Mouse (Mus musculus): ENCODE measurements around the gene Disp2.

Disp2 gene

DNA sequence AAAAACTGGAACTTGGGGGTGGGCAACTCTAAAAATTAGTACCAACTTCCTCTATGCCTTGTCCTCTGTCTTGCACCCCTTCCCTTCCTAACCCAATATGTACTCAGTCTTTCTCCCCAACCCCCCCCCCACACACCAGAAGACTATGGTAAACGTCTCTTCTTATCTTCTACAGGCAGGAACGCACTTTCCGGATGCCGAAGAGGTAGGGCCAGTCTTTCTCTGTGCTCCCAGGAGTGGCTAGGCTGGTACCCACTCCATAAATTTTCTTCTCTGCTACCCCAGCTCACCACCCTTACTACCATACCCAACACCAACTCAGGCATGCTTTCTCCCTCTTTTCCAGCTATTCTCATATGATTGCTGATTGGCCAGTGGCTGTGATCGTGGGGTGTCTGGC, 7.0 kb downstream of the Disp2 start:
- DNase-seq (ENCODE audit: low spot score in 2 of 2) = no peak

DNA sequence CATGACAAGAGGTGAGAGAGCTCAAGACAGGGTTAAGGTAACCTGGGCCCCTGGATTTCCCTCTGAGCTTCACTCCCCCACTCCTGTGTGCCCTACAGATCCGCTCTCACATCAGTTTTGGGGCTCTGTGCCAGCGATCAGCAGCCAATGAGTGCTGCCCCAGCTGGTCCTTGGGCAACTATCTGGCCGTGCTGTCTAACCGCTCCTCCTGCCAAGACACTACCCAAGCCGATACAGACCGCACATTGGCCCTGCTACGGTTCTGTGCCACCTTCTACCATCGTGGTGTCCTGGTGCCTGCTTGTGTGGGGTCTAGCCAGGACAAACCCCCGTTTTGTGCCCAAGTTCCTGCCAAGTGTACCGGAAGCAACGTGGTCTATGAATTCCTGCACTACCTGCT, 10.0 kb downstream of the Disp2 start:
- DNase-seq (ENCODE audit: low spot score in 2 of 2) = no peak

DNA sequence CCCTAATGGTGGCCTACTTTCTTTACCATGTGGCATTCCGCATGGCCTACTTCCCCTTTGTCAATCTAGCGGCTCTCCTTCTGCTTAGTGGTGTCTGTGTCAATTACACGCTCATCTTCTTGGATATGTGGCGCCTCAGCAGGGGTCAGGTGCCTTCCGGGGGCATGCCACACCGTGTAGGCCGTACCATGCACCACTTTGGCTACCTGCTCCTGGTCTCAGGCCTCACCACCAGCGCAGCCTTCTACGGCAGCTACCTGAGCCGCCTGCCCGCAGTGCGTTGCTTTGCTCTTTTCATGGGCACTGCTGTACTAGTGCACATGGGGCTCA, 10.7 kb downstream of the Disp2 start:
- DNase-seq (ENCODE audit: low spot score in 2 of 2) = no peak

DNA sequence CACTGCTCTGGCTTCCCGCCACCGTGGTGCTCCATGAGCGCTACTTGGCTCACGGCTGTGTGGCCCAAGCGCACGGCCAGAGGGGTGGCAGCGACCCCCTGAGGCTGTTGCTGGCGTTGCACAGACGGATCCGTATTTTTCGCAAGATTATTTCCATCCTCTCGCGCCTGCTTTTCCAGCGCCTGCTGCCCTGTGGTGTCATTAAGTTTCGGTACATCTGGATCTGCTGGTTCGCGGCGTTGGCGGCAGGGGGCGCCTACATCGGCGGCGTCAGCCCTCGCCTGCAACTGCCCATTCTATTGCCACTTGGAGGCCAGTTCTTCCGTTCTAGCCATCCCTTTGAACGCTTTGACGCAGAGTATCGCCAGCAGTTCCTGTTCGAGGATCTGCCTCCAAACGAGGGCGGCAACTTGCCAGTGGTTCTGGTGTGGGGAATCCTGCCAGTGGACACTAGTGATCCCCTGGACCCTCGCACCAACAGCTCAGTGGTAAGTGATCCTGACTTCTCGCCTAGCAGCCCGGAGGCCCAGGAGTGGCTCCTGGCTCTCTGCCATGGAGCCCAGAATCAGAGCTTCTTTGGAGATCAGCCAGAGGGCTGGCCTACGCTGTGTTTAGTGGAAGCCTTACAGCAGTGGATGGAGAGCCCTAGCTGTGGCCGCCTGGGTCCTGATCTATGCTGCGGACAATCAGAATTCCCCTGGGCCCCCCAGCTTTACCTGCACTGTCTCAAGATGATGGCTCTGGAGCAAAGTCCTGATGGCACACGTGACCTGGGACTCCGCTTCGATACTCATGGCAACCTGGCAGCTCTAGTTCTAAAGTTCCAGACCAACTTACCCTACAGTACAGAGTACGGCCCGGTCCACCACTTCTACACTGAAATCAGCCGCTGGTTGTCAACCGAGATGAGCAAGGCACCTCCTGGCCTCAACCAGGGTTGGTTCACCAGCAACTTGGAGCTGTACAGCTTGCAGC, 11.3 kb downstream of the Disp2 start:
- peak; percentile 30 to 45 for DNase-seq (ENCODE audit: low spot score in 2 of 2)

DNA sequence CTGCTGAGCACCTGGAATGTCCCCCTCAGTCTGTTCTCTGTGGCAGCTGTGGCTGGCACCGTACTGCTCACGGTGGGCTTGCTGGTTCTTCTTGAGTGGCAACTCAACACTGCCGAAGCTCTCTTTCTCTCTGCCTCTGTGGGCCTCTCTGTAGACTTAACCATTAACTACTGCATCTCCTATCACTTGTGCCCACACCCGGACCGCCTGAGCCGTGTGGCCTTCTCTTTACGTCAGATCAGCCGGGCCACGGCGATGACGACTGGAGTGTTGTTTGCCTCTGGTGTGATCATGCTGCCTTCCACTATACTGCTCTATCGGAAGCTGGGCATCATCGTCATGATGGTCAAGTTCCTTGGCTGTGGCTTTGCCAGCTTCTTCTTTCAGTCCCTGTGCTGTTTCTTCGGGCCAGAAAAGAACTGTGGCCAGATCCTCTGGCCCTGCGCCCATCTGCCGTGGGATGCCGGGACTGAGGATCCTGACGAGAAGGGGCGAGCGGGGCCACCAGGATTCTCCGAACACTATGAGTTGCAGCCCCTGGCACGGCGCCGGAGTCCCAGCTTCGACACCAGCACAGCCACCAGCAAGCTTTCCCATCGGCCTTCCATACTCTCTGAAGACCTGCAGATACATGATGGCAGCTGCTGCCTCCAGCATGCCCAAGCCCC, 12.2 kb downstream of the Disp2 start:
- DNase-seq (ENCODE audit: low spot score in 2 of 2) = no peak

DNA sequence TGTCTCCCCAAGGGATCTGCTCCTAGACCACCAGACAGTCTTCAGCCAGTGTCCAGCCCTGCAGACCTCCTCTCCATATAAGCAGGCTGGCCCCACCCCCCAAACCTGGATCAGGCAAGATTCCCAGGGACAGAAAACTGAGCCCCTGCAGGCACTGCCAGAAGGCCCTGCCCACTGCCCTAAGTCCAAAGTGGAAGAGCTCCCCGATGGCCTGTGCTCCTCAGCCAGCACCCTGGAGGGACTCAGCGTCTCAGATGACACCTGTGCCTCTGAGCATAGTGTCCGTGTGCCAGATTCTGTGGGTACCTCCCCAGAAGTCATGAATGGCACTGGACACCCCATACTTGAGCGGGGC, 12.7 kb downstream of the Disp2 start:
- DNase-seq (ENCODE audit: low spot score in 2 of 2) = no peak

DNA sequence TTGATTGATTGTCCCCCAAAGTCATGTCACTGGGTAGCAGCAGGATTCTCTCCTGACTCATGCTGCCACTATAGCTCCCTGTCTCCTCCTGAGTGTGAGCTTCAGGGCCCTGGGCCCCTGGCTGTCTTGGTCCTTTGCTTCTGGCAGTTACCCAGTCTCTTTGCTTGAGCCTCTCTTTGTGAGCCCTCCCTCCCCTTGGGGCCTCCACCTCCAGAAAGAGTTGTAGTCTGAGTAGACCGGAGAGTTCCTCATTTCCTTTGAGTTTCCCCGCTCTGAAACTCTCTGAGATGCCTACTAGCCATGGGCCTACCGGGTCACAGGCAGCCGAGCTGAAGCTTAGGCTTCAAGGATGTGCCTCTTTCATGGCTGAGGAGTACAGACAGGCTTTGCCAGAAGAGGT, 14.1 kb downstream of the Disp2 start:
- DNase-seq (ENCODE audit: low spot score in 2 of 2) = no peak

DNA sequence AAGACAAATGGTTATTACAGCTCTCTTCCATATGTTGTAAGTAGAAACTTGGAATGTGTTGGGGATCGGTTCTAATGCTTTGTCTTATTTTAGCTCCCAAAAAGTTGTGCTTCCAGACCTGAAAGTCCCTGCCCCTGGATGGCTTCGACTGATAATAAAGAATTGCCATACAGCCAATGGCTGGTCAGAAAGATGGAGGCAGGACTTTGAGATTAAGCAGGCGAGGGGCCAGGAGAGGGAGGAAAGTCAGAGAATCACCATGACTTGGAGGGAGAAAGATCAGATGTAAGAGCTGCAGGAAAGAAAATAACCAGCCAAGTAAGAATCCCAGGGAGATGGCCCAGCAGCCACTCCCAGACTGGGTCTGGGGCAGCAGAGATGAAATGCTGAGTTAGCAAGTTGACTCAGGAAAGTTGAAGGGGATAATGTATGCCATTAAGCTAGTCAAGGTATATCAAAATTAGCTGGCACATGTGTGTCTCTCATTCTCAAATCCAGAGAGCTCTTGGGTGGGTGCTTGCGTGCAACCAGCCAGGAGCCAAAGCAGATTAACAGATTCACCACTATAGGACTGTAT, 23.1 kb downstream of the Disp2 start:
- DNase-seq (ENCODE audit: low spot score in 2 of 2) = no peak

DNA sequence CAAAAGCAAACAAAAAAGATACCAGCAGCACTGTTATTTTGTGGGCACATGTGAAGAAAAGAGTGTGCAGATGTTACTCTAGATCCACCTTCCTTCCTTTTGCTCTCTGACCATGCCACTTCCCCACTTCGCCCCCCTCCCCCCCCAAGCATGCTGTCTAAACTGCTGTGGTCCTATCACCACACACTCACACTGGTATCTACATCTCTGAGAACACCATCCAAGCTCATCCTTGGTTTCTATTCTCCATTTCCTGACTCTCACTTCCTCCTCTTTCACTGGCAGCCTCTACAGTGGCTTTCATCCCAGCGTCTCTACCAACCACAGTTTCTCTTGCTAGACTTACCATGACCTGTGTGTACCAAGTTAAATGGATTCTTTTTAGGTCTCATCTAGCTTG, 25.0 kb downstream of the Disp2 start:
- DNase-seq (ENCODE audit: low spot score in 2 of 2) = no peak

DNA sequence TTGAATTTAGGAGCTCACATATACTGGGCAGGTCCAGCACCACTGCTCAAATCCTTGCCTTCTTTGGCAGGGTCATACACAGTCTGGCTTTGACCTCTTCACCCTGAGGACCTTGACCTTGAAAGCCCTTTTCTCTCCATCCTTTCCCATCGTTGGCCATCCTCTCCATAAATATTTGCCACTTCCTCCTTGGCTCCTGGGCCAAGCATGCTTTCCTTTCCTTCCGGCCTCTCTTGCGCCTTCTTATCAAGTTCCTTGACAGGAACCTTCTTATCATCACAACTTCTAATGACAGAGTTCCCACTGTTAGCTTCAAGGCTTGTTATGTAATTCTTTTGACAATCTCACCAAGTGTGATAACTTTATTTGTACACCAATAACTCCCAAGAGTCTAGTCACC, 25.6 kb downstream of the Disp2 start:
- DNase-seq (ENCODE audit: low spot score in 2 of 2) = no peak

DNA sequence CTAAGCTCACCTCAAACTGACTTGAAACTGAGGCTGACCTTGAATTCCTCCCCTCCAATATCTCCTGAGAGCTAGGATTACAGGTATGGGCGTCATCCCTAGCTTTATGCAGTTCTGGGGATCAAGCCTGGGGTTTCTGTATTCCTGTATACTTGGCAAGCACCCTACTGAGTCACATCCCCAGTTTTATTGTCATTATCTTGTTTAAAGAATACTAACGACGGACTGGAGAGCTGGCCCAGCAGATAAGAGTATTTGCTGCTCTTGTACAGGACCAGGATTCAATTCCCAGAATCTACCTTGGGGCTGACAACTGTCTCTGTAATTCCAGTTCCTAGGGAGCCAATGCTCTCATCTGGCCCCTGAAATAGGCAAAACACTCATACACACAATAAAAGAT, 26.2 kb downstream of the Disp2 start:
- DNase-seq (ENCODE audit: low spot score in 2 of 2) = no peak

DNA sequence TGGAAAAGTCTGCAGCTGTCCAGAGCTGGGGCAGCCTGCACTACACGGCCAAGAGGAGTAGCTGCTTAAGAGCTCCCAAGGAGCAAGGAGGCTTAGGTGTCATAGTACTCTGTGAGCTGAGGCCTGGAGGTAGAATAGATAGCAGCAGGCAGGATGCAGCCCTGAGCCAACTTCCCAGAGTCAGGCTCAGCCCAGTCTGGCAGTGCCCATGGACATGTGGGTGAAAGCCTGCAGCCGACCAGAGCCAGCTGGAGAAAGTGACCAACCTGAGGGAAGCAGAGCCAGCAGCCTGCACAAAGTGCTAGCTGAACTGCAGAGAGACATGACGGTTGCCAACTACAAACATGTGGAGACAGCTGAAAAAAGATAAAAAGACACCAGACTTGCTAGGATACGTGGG, 27.3 kb downstream of the Disp2 start:
- no peak for DNase-seq (ENCODE audit: low spot score in 2 of 2)

DNA sequence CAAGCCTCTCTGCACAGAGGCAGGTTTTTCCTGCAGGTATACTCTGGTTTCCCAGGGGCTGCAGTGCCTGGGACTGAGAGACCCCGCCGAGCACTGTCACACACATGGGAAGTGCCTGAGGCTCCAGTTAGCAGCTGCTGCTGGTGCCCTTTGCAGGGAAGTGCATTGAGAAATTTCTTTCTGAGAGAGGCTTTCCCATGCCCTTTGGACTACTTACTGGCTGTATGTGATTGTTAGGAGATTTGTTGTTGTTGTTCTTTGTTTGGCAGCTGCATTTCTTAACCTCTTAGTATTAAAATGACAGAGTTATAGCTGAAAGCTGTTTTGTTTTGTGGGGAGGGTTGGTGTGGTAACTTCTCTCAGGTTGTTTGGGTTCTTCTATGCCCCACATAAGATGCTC, 31.3 kb downstream of the Disp2 start:
- DNase-seq (ENCODE audit: low spot score in 2 of 2) = no peak

DNA sequence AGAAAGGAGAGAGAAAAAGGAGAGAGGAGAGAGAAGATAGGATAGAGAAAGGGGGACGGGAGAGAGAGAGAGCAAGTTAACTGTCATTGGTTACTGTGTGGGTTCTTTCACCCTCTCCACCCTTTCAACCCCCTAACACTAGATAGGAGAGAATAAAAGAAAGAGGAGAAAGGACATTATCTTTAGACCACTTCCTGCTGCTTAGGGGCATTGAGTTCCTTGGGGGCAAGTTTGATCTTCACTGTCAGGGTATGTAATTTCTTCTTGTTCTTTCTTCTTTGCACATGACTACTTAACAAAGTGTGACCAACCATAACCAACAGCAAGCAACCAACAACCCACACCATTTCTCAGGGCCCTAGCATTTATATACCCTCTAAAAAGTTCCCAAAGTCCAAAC, 33.2 kb downstream of the Disp2 start:
- DNase-seq (ENCODE audit: low spot score in 2 of 2) = no peak

DNA sequence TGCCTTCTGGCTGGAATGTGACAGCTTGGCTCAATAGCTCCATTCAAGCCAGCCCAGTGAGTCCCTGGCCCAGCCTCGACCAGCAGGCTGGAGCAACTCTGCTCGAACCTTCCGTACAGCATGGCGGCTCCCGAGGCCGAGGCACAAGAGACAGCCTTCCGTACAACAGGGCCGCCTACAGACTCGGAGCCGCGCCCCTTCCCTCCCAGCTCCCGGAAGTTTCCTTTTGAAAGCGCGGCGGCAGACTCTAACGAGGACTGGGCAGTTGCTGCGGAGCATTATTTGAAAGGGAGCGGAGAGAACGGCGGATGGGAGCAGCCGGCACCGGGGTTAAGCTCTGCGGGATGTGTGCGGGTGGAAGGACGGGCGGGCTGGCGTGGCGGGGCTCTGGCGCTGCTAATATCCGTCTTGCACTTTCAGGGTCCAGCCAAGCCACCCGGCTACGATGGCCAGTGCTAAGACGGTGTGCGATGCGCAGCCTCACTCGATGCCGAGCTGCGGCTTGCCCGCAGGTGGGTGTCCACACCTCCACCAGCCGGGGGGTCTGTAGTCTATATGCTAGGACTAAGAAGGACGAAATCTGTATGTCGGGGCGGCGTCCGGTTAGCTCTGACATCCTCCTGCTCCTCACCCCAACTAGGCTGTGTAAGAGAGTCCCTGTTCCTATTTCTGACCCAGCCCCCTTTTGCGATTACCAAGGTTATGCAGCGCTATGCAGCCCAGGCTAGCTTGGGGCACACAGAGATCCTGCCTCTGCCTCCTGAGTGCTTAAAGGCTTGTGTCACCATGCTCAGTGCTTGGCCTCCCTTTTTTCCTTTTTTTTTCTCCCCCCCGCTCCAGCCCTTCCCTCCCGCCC, 34.7 kb downstream of the Disp2 start, which contains the start of gene Knstrn:
Knstrn (plus strand) TSS at position 23 of the 856 bp plus-strand sequence.
- DNase-seq (ENCODE audit: low spot score in 2 of 2) = peak; percentile 81 to 85

DNA sequence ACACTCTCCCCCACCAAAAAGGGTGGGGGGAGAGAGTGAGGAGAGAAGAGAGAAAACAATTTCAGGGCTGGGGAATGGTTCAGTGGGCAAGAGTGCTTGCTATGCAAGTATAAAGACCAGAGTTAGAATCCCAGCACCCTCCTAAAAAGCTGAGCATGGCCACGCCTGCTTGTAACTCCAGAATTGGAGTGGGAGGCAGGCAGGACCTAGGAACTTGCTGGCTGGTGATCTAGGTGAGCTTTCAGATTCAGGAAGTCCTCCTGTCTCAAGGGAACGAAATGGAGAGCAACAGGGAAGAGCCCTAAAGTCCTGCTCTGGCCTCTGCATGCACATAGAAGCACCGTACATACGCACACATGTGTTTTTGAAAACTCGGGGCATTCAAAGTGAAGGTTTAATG, 43.3 kb downstream of the Disp2 start:
- no peak for DNase-seq (ENCODE audit: low spot score in 2 of 2)

DNA sequence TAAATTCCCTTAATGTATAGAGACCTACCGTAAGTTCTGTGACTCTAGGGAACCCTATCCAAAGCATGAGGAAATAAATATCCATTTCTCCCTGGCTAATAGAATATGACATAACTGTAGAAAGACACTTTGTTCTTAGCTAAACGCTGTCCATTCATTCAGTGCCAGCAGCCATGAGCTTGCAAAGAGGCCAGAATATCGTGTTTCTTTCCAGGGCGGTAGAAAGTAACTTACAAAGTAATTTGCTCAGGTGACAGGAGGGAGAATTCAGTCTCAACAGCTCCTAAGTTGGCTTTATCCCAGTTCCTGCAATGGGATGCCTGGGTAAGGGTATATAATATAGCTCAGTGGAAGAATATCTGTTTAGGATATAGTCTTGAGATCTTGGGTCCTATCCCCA, 44.9 kb downstream of the Disp2 start:
- no peak for DNase-seq (ENCODE audit: low spot score in 2 of 2)

DNA sequence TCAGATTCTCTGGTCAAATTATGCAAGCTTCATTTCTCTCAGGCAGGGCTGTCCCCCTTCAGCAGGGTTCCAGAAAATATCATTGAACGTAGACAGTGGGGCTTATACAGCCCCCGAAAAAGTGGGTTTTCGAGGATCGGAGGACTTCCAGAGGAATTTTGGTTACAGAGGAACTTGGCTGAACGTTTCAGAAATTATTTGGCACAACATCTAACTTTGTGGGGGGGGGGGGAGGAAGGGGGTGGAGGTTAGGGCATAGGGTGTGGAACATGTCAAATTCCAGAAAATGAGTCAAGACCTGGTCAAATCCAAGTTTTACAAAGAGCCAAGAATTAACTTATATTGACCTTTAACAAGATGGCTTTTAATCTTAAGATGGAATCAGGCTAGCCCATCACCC, 49.6 kb downstream of the Disp2 start:
- DNase-seq (ENCODE audit: low spot score in 2 of 2) = no peak

DNA sequence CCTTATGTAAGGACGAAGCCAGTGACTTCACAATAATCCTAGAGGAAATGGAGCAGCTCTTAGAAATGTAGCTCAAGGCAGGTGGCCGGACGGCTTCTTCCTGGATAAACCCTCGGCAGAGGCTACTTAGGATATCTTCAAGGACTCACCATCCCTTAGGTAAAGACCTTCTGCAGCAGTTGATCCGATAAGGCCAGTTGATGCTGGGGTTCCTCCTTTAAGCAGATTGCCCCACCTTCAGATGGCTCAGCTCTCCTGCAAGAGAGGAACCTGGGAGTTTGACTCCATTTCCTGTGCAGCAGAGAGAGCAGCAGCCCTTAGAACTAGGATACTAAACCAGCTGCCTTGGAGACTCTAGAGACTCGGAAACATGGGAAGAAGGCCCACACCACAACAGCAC, 54.5 kb downstream of the Disp2 start:
- no peak for DNase-seq (ENCODE audit: low spot score in 2 of 2)

DNA sequence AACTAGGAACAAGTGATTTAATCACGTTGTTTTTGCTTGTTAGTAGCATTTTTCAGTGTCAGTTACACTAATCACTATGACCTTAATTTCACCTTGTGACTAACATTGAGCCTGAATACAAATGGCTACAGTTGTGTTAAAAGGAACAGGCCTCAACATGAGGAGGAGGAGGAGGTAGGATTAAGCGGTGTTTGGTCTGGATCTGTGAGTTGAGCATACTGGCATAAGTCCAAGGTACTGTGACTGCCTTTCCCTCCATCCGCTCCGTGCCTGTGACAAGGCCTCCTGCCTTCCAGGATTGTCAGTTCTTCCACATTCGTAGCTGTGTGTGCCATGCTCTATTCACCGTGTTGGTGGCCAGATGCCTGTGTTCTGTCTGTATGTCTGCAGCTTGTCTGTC, 55.6 kb downstream of the Disp2 start:
- DNase-seq (ENCODE audit: low spot score in 2 of 2) = no peak

DNA sequence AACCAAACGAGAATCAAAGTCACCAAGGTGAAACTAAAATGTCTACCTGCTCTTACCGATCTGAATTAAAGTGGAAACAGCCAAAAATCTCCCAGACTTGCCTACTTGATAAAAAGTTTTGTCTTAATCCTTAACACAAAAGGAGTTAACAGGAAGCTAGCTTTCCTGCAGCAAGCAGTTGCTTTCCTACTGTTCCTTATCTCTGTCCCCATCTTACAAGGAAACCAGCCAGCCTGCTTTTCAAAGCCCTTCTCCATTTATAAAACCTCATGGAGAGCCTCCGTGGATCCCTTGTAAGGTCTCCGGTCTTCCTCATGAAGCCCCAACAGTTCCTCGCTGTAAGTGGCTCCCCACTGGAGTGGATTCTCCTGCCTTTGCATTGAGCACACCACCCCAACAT, 58.8 kb downstream of the Disp2 start:
- DNase-seq (ENCODE audit: low spot score in 2 of 2) = no peak

DNA sequence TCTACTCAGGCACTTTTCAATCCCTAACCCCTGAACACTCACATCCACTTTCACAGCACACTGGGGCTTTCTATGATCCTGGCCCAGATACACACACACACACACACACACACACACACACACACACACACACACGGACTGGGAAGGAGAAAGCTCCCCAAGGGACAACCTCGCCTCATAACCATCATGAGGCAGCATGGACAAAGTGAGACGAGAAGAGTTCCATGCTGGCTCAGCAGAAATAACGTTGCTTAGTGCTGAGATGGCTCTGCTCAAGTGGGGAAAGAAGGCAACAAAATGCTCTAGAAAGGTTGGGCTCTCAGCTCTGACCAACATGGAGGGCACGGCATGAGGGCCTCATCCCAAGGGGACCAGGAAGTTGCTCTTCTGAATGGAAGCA, 61.7 kb downstream of the Disp2 start:
- DNase-seq (ENCODE audit: low spot score in 2 of 2) = no peak
